Mouse (Mus musculus): ENCODE measurements around the gene Igfbp2.

DNA sequence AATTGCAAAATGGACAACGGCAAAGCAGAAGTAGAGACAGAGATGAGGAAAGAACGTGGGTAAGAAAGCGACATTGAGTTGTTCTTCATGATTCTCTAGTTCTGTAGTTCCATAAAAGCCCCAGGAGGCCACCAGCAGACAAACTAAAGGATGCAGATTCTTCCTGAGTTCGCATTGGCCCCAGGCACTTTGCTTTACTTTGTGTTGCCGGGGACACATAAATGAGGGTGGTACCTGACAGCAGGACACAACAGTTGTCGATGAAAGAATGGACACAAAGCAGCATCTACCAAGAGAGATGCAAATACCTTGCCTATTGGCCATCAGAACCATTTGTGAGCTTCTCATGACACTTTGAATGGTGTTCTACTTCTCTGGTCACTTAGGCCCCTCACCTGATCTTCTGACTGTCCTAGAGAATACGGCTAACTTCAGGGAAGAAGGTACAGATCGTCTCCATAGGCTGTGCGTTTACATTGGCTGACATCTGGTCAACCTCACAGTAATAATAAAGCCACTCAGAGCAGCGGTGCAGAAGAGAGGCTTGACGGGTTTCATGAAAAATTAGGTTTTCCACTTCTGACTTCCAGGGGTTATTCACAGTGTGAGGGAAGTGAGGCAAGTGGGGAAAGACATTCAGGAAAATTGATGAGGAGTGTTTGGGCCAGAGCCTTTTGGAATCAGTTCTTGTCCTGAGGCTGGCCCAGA is 61.0 kb downstream of the Igfbp2 start:
- TF ChIP-seq CTCF (IDR thresholded peaks at IDR 0.05; ENCODE audit: low read depth, low read length) (no peak), POLR2A (IDR thresholded peaks at IDR 0.05; ENCODE audit: extremely low read depth, insufficient read depth, low read length) (no peak)
